Mouse (Mus musculus): ENCODE measurements around the gene Neb. TPM values are rescaled to one million over a fixed set of nuclear protein-coding genes. Genes with fewer than 3 reads are reported as not detected.

Neb gene
- polyA plus RNA-seq, 2 experiments = 0.13 to 0.18 TPM

GRCm38 (mm10) chr2:52211358-52211899 lies 166.8 kb downstream of the Neb start:
- Histone ChIP-seq H3K27ac (no peak overlapping the region), H3K27me3 (ENCODE audit: control insufficient read depth, insufficient read depth, low read length) (no peaks in the 10 kb centered on the region), H3K9me3 (ENCODE audit: control insufficient read depth, low read length) (no peaks in the 10 kb centered on the region), H3K4me2 (ENCODE audit: low read depth) (no peak overlapping the region), H3K4me1 (replicated peaks; ENCODE audit: control insufficient read depth in 2 of 2, insufficient read depth in 2 of 2, low read length in 1 of 2) (no peaks in the 10 kb centered on the region), H3K4me3 (ENCODE audit: insufficient read depth in 1 of 2, low read depth in 2 of 2, low read length in 2 of 2) (no peak overlapping the region), H3K9ac (replicated peaks) (no peak overlapping the region), H3K36me3 (replicated peaks; ENCODE audit: control insufficient read depth, insufficient read depth, low read depth) (no peaks in the 10 kb centered on the region)
- TF ChIP-seq CTCF (IDR thresholded peaks at IDR 0.05; ENCODE audit: low read depth) = no peak
- DNase-seq (ENCODE audit: low read depth in 3 of 3, low spot score in 3 of 3) (no peak), ATAC-seq (ENCODE audit: insufficient read depth) (no peak)
- 64% methylated on average over 5 of the region's 5 CpGs for WGBS (ENCODE audit: insufficient replicate concordance)

DNA sequence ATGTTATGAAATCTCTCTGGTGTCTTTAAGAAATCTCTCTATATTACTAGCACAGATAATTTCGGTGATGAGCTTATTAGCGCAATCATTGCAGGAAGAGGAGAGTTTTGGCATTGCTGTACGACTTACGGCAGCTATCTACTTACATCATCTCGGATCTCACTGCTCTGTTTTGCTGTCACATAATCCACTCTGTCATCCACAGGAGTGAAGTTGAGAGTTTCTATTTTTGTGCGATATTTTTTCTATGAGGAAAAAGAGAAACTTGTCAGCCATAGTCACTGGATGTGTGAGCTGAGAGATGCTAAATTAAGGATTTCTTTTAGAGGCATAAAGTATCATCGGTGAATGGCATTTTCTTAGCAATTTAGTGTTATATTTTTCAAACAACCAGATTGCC lies 167.6 kb downstream of the Neb start:
- DNase-seq (ENCODE audit: low read depth in 3 of 3, low spot score in 3 of 3) (no peak), ATAC-seq (ENCODE audit: insufficient read depth) (no peak)
- Histone ChIP-seq H3K27ac (no peak overlapping the region), H3K9ac (replicated peaks) (no peak overlapping the region), H3K4me1 (replicated peaks; ENCODE audit: control insufficient read depth in 2 of 2, insufficient read depth in 2 of 2, low read length in 1 of 2) (no peaks in the 10 kb centered on the region), H3K4me2 (ENCODE audit: low read depth) (no peak overlapping the region), H3K4me3 (ENCODE audit: insufficient read depth in 1 of 2, low read depth in 2 of 2, low read length in 2 of 2) (no peak overlapping the region), H3K27me3 (ENCODE audit: control insufficient read depth, insufficient read depth, low read length) (no peaks in the 10 kb centered on the region), H3K9me3 (ENCODE audit: control insufficient read depth, low read length) (no peaks in the 10 kb centered on the region), H3K36me3 (replicated peaks; ENCODE audit: control insufficient read depth, insufficient read depth, low read depth) (no peaks in the 10 kb centered on the region)
- TF ChIP-seq CTCF (IDR thresholded peaks at IDR 0.05; ENCODE audit: low read depth) (no peak), EP300 (IDR thresholded peaks at IDR 0.05; ENCODE audit: low read depth) (no peak)
- WGBS (ENCODE audit: insufficient replicate concordance) = 70% methylated on average over 7 of the region's 7 CpGs

GRCm38 (mm10) chr2:52204992-52205391 lies 173.3 kb downstream of the Neb start:
- ATAC-seq (ENCODE audit: insufficient read depth) (no peak), DNase-seq (ENCODE audit: low read depth in 3 of 3, low spot score in 3 of 3) (no peak)
- no peaks in the 10 kb centered on the region for H3K36me3 ChIP-seq (replicated peaks; ENCODE audit: control insufficient read depth, insufficient read depth, low read depth)
- no peaks in the 10 kb centered on the region for H3K9me3 ChIP-seq (ENCODE audit: control insufficient read depth, low read length)
- WGBS (ENCODE audit: insufficient replicate concordance) = 61% methylated on average over 4 of the region's 4 CpGs
- no peak for TF ChIP-seq EP300 (IDR thresholded peaks at IDR 0.05; ENCODE audit: low read depth)
- no peak for TF ChIP-seq CTCF (IDR thresholded peaks at IDR 0.05; ENCODE audit: low read depth)
- no peak overlapping the region for H3K9ac ChIP-seq (replicated peaks)
- no peaks in the 10 kb centered on the region for H3K27me3 ChIP-seq (ENCODE audit: control insufficient read depth, insufficient read depth, low read length)
- no peak overlapping the region for H3K4me2 ChIP-seq (ENCODE audit: low read depth)
- no peak overlapping the region for H3K4me3 ChIP-seq (ENCODE audit: insufficient read depth in 1 of 2, low read depth in 2 of 2, low read length in 2 of 2)
- H3K27ac ChIP-seq = no peak overlapping the region
- no peaks in the 10 kb centered on the region for H3K4me1 ChIP-seq (replicated peaks; ENCODE audit: control insufficient read depth in 2 of 2, insufficient read depth in 2 of 2, low read length in 1 of 2)

- H3K36me3 ChIP-seq (replicated peaks; ENCODE audit: control insufficient read depth, insufficient read depth, low read depth) = no peaks in the 10 kb centered on the region
- no peaks in the 10 kb centered on the region for H3K9me3 ChIP-seq (ENCODE audit: control insufficient read depth, low read length)
- no peaks in the 10 kb centered on the region for H3K27me3 ChIP-seq (ENCODE audit: control insufficient read depth, insufficient read depth, low read length)
- DNase-seq (ENCODE audit: low read depth in 3 of 3, low spot score in 3 of 3) (no peak), ATAC-seq (ENCODE audit: insufficient read depth) (no peak)
- no peak overlapping the region for H3K27ac ChIP-seq
- H3K4me3 ChIP-seq (ENCODE audit: insufficient read depth in 1 of 2, low read depth in 2 of 2, low read length in 2 of 2) = no peak overlapping the region
- 73% methylated on average over 6 of the region's 6 CpGs for WGBS (ENCODE audit: insufficient replicate concordance)
- H3K4me2 ChIP-seq (ENCODE audit: low read depth) = no peak overlapping the region
- no peak overlapping the region for H3K9ac ChIP-seq (replicated peaks)
- H3K4me1 ChIP-seq (replicated peaks; ENCODE audit: control insufficient read depth in 2 of 2, insufficient read depth in 2 of 2, low read length in 1 of 2) = no peaks in the 10 kb centered on the region
- TF ChIP-seq CTCF (IDR thresholded peaks at IDR 0.05; ENCODE audit: low read depth) (no peak), EP300 (IDR thresholded peaks at IDR 0.05; ENCODE audit: low read depth) (no peak)
These were observed 184.6 kb downstream of the Neb start for GRCm38 (mm10) chr2:52193629-52194028.

DNA sequence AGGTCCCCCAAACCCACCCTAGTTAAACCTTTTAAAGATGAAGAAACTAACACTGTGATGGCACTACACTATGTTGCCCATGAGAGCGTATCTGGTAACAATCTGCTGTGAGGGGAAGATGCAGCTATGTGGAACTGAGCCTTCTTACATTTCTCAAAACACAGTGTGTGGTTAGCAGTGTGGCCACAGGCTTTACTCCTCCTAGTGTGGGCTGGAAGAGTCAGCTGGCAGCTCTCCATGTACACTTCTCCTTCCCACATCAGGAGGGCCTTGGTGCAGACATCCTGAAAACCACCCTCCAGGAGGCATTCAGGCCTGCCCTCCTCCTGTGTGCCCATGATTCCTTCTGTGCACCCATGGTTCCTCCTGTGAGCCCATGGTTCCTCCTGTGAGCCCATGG lies 198.6 kb downstream of the Neb start:
- no peak overlapping the region for H3K9ac ChIP-seq (replicated peaks)
- H3K9me3 ChIP-seq (ENCODE audit: control insufficient read depth, low read length) = no peaks in the 10 kb centered on the region
- H3K27ac ChIP-seq = no peak overlapping the region
- WGBS (ENCODE audit: insufficient replicate concordance) = 52% methylated on average over 1 of the region's 1 CpGs
- H3K4me2 ChIP-seq (ENCODE audit: low read depth) = no peak overlapping the region
- ATAC-seq (ENCODE audit: insufficient read depth) = no peak
- H3K36me3 ChIP-seq (replicated peaks; ENCODE audit: control insufficient read depth, insufficient read depth, low read depth) = no peaks in the 10 kb centered on the region
- TF ChIP-seq EP300 (IDR thresholded peaks at IDR 0.05; ENCODE audit: low read depth) (no peak), CTCF (IDR thresholded peaks at IDR 0.05; ENCODE audit: low read depth) (no peak)
- no peaks in the 10 kb centered on the region for H3K4me1 ChIP-seq (replicated peaks; ENCODE audit: control insufficient read depth in 2 of 2, insufficient read depth in 2 of 2, low read length in 1 of 2)
- no peak overlapping the region for H3K4me3 ChIP-seq (ENCODE audit: insufficient read depth in 1 of 2, low read depth in 2 of 2, low read length in 2 of 2)
- no peak for DNase-seq (ENCODE audit: low read depth in 3 of 3, low spot score in 3 of 3)
- H3K27me3 ChIP-seq (ENCODE audit: control insufficient read depth, insufficient read depth, low read length) = no peaks in the 10 kb centered on the region
